Mouse (Mus musculus): ENCODE results near the gene Rbm20. TPM values are rescaled to one million over a fixed set of nuclear protein-coding genes. Genes with fewer than 3 reads are reported as not detected.

Rbm20 gene
- polyA plus RNA-seq, 1 experiment from 2014 or later, result 2.5 TPM

- DNase-seq (ENCODE audit: low spot score) (no peak), ATAC-seq (replicated peaks; ENCODE audit: low FRiP score, low read depth) (no peak)
- no peak overlapping the region for H3K4me3 ChIP-seq (replicated peaks; ENCODE audit: low read depth, low read length)
- TF ChIP-seq CTCF (IDR thresholded peaks at IDR 0.05; ENCODE audit: low read depth), result no peak
- WGBS, result 79% methylated on average over 7 of the region's 7 CpGs
- H3K4me1 ChIP-seq (replicated peaks; ENCODE audit: insufficient read depth, low read length), result peaks cover 7% of the 10 kb centered on the region
- no peak overlapping the region for H3K4me2 ChIP-seq (ENCODE audit: low read length)
- H3K27ac ChIP-seq, result no peak overlapping the region
- no peaks in the 10 kb centered on the region for H3K9me3 ChIP-seq (replicated peaks; ENCODE audit: low read length)
- H3K27me3 ChIP-seq (ENCODE audit: insufficient read depth, low read length), result peaks cover 7% of the 10 kb centered on the region; the same call in 1 of the 2 replicates
- no peak overlapping the region for H3K9ac ChIP-seq (ENCODE audit: low read depth, low read length)
- no peaks in the 10 kb centered on the region for H3K36me3 ChIP-seq (ENCODE audit: insufficient read depth, low read length)
Observed at GRCm38 (mm10) chr19:53679981-53680380, 2.9 kb downstream of the Rbm20 start.

- H3K4me1 ChIP-seq (replicated peaks; ENCODE audit: insufficient read depth, low read length), result no peaks in the 10 kb centered on the region
- no peak overlapping the region for H3K9ac ChIP-seq (ENCODE audit: low read depth, low read length)
- no peaks in the 10 kb centered on the region for H3K36me3 ChIP-seq (ENCODE audit: insufficient read depth, low read length)
- H3K9me3 ChIP-seq (replicated peaks; ENCODE audit: low read length), result no peaks in the 10 kb centered on the region
- DNase-seq (ENCODE audit: low spot score), result no peak
- no peak overlapping the region for H3K4me3 ChIP-seq (replicated peaks; ENCODE audit: low read depth, low read length)
- WGBS, result 48% methylated on average over 8 of the region's 8 CpGs
- H3K27ac ChIP-seq, result no peak overlapping the region
- H3K27me3 ChIP-seq (ENCODE audit: insufficient read depth, low read length), result no peaks in the 10 kb centered on the region
- ATAC-seq (replicated peaks; ENCODE audit: low FRiP score, low read depth), result no peak
- no peak for TF ChIP-seq CTCF (IDR thresholded peaks at IDR 0.05; ENCODE audit: low read depth)
- no peak overlapping the region for H3K4me2 ChIP-seq (ENCODE audit: low read length)
Observed at GRCm38 (mm10) chr19:53682427-53682826, 5.3 kb downstream of the Rbm20 start.

- ATAC-seq (replicated peaks; ENCODE audit: low FRiP score, low read depth) (no peak), DNase-seq (ENCODE audit: low spot score) (no peak)
- no peaks in the 10 kb centered on the region for H3K36me3 ChIP-seq (ENCODE audit: insufficient read depth, low read length)
- no peaks in the 10 kb centered on the region for H3K9me3 ChIP-seq (replicated peaks; ENCODE audit: low read length)
- no peak overlapping the region for H3K4me2 ChIP-seq (ENCODE audit: low read length)
- no peaks in the 10 kb centered on the region for H3K4me1 ChIP-seq (replicated peaks; ENCODE audit: insufficient read depth, low read length)
- H3K4me3 ChIP-seq (replicated peaks; ENCODE audit: low read depth, low read length), result no peak overlapping the region
- TF ChIP-seq CTCF (IDR thresholded peaks at IDR 0.05; ENCODE audit: low read depth), result no peak
- H3K27me3 ChIP-seq (ENCODE audit: insufficient read depth, low read length), result no peaks in the 10 kb centered on the region
- H3K27ac ChIP-seq, result no peak overlapping the region
- no peak overlapping the region for H3K9ac ChIP-seq (ENCODE audit: low read depth, low read length)
- 74% methylated on average over 5 of the region's 5 CpGs for WGBS
Observed at GRCm38 (mm10) chr19:53687592-53687991, 10.5 kb downstream of the Rbm20 start.

GRCm38 (mm10) chr19:53690816-53691215 lies 13.7 kb downstream of the Rbm20 start:
- DNase-seq (ENCODE audit: low spot score) (no peak), ATAC-seq (replicated peaks; ENCODE audit: low FRiP score, low read depth) (no peak)
- 74% methylated on average over 10 of the region's 10 CpGs for WGBS
- no peak overlapping the region for H3K4me3 ChIP-seq (replicated peaks; ENCODE audit: low read depth, low read length)
- no peak overlapping the region for H3K4me2 ChIP-seq (ENCODE audit: low read length)
- no peak overlapping the region for H3K9ac ChIP-seq (ENCODE audit: low read depth, low read length)
- H3K36me3 ChIP-seq (ENCODE audit: insufficient read depth, low read length), result no peaks in the 10 kb centered on the region
- TF ChIP-seq CTCF (IDR thresholded peaks at IDR 0.05; ENCODE audit: low read depth), result no peak
- no peaks in the 10 kb centered on the region for H3K4me1 ChIP-seq (replicated peaks; ENCODE audit: insufficient read depth, low read length)
- no peaks in the 10 kb centered on the region for H3K27me3 ChIP-seq (ENCODE audit: insufficient read depth, low read length)
- H3K27ac ChIP-seq, result no peak overlapping the region
- H3K9me3 ChIP-seq (replicated peaks; ENCODE audit: low read length), result no peaks in the 10 kb centered on the region

GRCm38 (mm10) chr19:53694020-53694419 lies 16.9 kb downstream of the Rbm20 start:
- Histone ChIP-seq H3K9me3 (replicated peaks; ENCODE audit: low read length) (no peaks in the 10 kb centered on the region), H3K4me2 (ENCODE audit: low read length) (no peak overlapping the region), H3K9ac (ENCODE audit: low read depth, low read length) (no peak overlapping the region), H3K4me3 (replicated peaks; ENCODE audit: low read depth, low read length) (no peak overlapping the region), H3K27me3 (ENCODE audit: insufficient read depth, low read length) (no peaks in the 10 kb centered on the region), H3K36me3 (ENCODE audit: insufficient read depth, low read length) (no peaks in the 10 kb centered on the region), H3K4me1 (replicated peaks; ENCODE audit: insufficient read depth, low read length) (0 out of 2 replicates have a peak, but pooled peaks cover 6% of the 10 kb centered on the region), H3K27ac (no peak overlapping the region)
- no peak for DNase-seq (ENCODE audit: low spot score)
- ATAC-seq (replicated peaks; ENCODE audit: low FRiP score, low read depth), result no peak
- 11% methylated on average over 1 of the region's 1 CpGs for WGBS
- TF ChIP-seq CTCF (IDR thresholded peaks at IDR 0.05; ENCODE audit: low read depth), result no peak

GRCm38 (mm10) chr19:53696079-53696478 lies 19.0 kb downstream of the Rbm20 start:
- H3K27me3 ChIP-seq (ENCODE audit: insufficient read depth, low read length), result no peaks in the 10 kb centered on the region
- 0 out of 2 replicates have a peak, but pooled peaks cover 6% of the 10 kb centered on the region for H3K4me1 ChIP-seq (replicated peaks; ENCODE audit: insufficient read depth, low read length)
- no peaks in the 10 kb centered on the region for H3K36me3 ChIP-seq (ENCODE audit: insufficient read depth, low read length)
- DNase-seq (ENCODE audit: low spot score) (no peak), ATAC-seq (replicated peaks; ENCODE audit: low FRiP score, low read depth) (no peak)
- H3K9me3 ChIP-seq (replicated peaks; ENCODE audit: low read length), result no peaks in the 10 kb centered on the region
- 76% methylated on average over 6 of the region's 6 CpGs for WGBS
- no peak overlapping the region for H3K9ac ChIP-seq (ENCODE audit: low read depth, low read length)
- no peak for TF ChIP-seq CTCF (IDR thresholded peaks at IDR 0.05; ENCODE audit: low read depth)
- no peak overlapping the region for H3K4me3 ChIP-seq (replicated peaks; ENCODE audit: low read depth, low read length)
- no peak overlapping the region for H3K27ac ChIP-seq
- H3K4me2 ChIP-seq (ENCODE audit: low read length), result no peak overlapping the region

GRCm38 (mm10) chr19:53696655-53697054 lies 19.5 kb downstream of the Rbm20 start:
- Histone ChIP-seq H3K4me1 (replicated peaks; ENCODE audit: insufficient read depth, low read length) (0 out of 2 replicates have a peak, but pooled peaks cover 6% of the 10 kb centered on the region), H3K9ac (ENCODE audit: low read depth, low read length) (no peak overlapping the region), H3K27ac (no peak overlapping the region), H3K27me3 (ENCODE audit: insufficient read depth, low read length) (no peaks in the 10 kb centered on the region), H3K36me3 (ENCODE audit: insufficient read depth, low read length) (no peaks in the 10 kb centered on the region), H3K9me3 (replicated peaks; ENCODE audit: low read length) (no peaks in the 10 kb centered on the region), H3K4me3 (replicated peaks; ENCODE audit: low read depth, low read length) (no peak overlapping the region), H3K4me2 (ENCODE audit: low read length) (no peak overlapping the region)
- TF ChIP-seq CTCF (IDR thresholded peaks at IDR 0.05; ENCODE audit: low read depth), result no peak
- 88% methylated on average over 3 of the region's 3 CpGs for WGBS
- no peak for ATAC-seq (replicated peaks; ENCODE audit: low FRiP score, low read depth)
- DNase-seq (ENCODE audit: low spot score), result no peak

All from kidney, postnatal 0 days (tissue).